Mouse (Mus musculus) adipose tissue, adult 10 weeks (tissue): Measurements from ENCODE around the gene Usp27x. TPM values are rescaled to one million over a fixed set of nuclear protein-coding genes. Genes with fewer than 3 reads are reported as not detected.

Source experiments
- polyA plus RNA-seq: library from polyadenylated mRNA; stranded (reverse); fragments of 350-450 nt; fragmentation: Illumina TruSeq; extraction: RNeasy Lipid Tissue Mini Kit (QIAGEN cat#74804); gene quantifications from one replicate; pipeline ENCODE4 v1.2.3, GENCODE M21; 2014; ENCODE audit warnings: low read depth, low replicate concordance

The Usp27x gene
- polyA plus RNA-seq = 2.1 TPM

DNA sequence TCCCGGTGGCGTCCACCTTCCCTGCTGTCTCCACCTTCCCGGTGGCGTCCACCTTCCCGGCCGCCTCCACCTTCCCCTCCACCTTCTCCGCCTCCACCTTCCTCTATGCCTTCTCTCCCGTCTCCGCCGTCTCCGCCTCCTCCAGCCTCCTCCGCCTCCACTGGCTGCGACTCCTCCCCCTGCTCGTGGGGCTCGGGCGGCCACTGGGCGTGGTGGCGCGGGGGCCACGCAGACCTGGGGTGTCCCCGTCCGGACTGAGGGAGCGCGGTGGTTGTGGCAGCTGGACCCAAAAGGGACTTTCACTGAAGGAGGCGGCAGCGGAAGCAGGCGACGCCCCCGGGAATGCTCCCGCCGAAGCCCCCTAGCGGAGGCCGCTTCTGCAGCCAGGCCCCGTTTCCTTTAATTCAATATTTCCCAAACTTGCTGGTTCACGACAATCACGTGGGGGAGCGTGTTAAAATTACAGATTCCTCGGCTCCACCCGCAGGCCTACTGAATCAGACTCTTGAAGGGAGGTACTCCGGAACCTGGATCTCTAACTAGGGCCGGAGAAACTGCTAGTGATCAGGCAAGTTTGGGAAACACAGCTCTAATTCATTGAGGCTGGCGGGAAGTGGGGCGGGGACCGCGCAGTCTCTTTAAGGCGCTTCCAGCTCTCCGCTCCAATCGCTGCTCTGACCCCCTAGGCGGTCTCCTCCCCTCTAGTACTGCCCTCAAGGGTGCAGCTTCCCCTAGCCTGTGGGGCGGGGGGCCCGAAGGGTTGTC is at the start of gene Usp27x:
Usp27x (minus strand) TSS at position 115 of the 765 bp plus-strand sequence.

Other genes starting within 250 kb of the Usp27x start
- 38.2 TPM for gene Clcn5, start 56.5 kb downstream of the Usp27x start, polyA plus RNA-seq
- 0.14 TPM for gene Foxp3, start 197.8 kb upstream of the Usp27x start, polyA plus RNA-seq
- 2.2 TPM for gene Ppp1r3f, start 198.5 kb upstream of the Usp27x start, polyA plus RNA-seq
- 11.3 TPM for gene Ccdc22, start 229.7 kb upstream of the Usp27x start, polyA plus RNA-seq
- gene Cacna1f, start 231.3 kb upstream of the Usp27x start, polyA plus RNA-seq = not detected